Mouse (Mus musculus): Measurements from ENCODE around the gene Slc12a8.

- TF ChIP-seq CTCF (IDR thresholded peaks at IDR 0.05; ENCODE audit: low read depth, low read length) (no peak), TAL1 (conservative IDR thresholded peaks at IDR 0.05; ENCODE audit: low read depth, low read length) (no peak), GATA1 (IDR thresholded peaks at IDR 0.05; ENCODE audit: borderline replicate concordance, low read length) (no peak), POLR2AphosphoS5 (IDR thresholded peaks at IDR 0.05; ENCODE audit: insufficient replicate concordance, low read depth, low read length) (no peak)
Measured at GRCm38 (mm10) chr16:33708585-33709397, 191.7 kb downstream of the Slc12a8 start.
